Mouse (Mus musculus): ENCODE results near the gene Timm22. TPM values are rescaled to one million over a fixed set of nuclear protein-coding genes. Genes with fewer than 3 reads are reported as not detected.

The Timm22 gene
- total RNA-seq, 4 experiments from 2014 or later, result 32.9 to 54.5 (median 39.9) TPM

DNA sequence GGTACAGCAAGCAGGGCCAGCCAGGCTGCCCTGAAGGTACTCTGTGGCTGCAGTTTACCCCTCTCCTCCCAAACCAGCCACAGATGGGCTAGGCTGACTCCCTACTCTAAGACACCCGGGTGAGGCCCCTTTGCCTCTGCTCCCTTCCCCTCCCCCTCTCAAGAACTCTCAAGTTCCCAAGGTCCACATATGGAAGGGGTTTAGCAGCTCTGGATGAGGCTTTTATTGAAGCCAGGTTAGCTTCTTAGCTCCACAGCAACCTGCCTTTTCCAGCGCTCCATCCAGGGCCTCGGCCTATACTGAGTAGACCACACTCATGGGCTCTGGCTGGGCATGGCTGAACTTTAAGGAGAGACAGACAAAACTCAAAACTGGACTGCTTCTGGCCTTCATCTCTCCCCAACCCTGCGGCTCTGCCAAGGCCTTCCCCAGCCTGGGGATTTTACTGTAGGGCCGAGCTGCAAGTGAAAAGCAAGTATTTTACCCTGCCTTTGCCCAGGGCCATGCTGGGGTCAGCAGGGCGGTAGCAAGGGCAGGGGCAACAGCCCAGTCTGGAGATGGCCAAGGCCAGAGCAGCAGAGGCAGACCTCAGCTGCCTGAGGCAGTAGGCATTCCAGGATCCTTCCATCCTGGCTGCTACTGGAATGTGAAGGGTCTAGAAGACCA, 23.3 kb downstream of the Timm22 start:
- DNase-seq (ENCODE audit: low spot score), result no peak

DNA sequence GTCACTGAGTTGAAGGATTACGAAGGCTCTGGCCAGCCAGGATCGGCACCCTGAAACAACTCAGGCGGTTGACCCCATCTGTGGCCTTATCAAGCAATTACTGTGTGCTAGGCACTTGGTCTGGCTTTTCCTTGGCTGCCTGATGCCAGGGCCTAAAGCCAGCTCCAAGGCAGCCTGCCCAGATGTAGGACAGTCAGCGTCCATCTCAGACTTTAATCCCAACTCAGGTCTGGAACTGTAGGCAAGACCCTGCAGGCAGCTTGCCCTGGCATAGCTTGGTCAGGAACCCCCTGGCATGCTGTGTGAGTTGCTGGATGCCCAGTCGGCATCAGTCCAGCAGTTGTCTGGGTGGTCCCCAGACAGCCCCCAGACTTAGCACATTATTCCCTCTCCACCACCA, 29.3 kb downstream of the Timm22 start:
- DNase-seq (ENCODE audit: low spot score), result no peak

DNA sequence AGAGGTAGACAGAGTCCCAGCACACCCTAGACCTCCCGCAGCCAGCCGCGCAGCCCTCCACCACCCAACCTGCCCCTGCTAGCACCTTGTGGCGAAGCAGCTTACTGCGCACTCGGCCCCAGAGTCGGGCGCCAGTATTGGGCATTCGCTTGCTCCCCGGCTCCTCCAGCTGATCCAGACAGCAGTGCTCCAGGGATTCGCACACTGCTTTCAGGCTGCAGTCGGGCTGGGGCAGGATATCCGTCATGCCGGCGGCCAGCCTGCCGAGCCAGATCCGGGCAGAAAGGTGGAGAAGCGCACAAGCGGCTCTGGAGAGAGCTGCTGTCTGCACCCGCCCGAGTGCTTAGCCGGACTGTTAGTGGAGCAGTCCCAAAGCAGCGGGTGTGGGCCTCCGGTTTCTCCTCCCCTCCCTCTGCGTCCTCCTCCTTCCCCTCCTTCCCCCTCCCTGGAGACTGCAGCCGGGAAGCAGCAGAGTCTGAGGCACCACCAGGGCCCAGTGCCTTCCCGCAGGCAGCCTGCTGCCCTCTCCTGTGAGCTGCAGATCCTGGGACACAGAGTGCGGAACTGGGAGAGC, 30.2 kb downstream of the Timm22 start:
- DNase-seq (ENCODE audit: low spot score), result peak; percentile 63

DNA sequence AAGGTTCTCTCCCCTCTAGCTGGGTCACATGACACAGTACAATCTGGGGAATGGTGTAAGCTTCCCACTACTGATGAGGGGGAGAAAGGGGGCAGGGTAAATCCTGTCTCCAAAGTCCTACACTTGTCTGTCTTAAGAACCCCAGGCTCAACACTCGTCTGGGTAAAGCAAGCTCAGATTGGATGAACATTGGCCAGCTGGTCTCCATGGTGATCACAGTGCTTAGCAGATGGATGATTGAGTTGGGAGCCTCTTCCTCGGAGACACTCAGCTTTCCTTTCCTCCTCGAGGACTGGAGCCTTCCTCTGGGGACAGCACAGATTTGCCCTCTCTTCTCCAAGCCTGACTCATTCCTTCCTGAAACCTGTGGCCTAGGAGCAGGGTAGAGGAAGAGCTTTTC, 32.9 kb downstream of the Timm22 start:
- no peak for DNase-seq (ENCODE audit: low spot score)

DNA sequence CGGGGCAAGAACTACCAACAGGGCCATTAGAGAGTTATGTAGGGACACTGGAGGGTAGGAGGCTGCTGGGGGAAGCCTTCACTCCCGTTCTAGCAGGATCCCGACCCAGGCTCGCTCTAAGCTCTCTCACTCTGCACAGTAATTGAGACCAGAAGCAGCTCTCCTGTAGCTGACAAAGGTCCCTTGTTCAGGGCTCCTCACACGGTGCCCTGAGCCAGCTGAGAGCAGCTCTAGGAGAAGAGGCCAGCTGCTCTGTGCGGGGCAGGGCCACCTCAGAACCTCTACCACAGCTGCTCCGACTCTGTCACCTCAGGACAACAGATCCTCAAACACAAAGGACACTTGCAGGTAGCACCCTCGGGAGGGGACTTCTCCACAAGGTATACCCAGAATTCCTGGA, 38.7 kb downstream of the Timm22 start:
- no peak for DNase-seq (ENCODE audit: low spot score)

DNA sequence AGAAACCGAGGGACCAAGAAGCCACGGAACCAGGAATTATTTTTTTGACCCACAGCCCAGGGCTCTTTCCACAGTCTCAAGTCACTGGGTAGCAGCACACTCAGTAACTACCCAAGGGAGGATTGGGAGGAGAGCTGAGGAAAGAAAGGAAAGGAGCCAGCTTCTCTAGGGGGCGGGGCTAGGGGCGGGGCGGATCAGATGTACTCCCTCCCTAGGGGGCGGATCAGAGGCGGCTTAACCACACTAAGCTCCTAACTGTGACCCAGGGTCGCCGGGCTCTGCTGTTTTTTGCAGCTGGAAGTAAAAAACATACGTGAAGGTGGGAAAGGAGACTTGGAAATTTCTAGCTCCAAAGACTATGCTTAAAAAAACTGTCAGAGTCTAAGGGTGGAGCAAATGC, 39.5 kb downstream of the Timm22 start:
- no peak for DNase-seq (ENCODE audit: low spot score)

DNA sequence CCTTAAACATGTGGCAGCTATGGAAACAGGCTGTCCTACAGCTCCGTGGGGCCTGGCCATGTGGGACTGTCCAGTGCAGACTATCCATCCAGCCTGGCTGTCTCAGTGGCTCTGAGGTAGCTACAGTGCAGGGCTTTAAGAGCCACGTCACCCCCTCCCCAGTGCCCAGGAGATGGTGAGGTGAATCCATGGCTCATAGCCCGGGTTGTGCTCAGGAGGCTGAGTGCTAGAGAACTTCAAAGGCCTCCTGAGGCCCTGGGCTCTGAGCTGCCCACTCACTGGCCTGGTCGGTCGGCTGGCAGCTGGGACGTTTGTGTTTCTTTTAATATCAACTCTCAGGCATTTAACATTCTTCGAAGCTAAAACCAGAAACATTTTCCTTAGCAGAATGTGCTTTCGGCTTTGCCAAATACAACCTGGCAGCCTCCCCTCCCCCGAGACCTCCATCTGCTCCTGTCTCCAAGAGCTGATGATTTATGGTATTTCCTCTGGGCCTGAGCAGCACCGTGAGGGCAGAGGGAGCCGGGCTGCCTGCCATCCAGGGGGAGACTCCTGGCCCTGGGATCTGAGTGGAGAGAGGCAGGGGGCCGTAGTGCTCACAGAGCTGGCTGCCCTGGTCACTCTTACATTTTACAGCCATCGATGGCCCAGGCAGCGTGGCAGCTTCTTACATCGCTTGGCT, 42.9 kb downstream of the Timm22 start:
- DNase-seq (ENCODE audit: low spot score), result peak; percentile 32

DNA sequence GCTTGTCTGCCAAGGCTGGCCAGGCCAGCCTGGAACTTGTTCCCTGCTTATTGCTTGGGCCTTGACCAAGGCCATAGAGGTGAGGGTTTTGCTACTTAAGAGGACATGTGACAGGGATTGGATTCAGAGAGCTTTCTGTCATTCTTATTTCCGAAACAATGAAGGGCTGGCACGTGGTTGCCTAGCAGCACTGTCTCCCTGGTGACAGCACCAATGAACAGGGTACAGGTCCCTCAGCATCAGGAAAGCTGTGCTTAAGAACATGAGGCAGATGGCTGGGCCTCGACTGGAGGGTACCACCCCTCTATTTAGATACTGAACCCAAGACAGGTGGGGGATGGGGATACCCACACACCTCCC, 43.4 kb downstream of the Timm22 start:
- no peak for DNase-seq (ENCODE audit: low spot score)

DNA sequence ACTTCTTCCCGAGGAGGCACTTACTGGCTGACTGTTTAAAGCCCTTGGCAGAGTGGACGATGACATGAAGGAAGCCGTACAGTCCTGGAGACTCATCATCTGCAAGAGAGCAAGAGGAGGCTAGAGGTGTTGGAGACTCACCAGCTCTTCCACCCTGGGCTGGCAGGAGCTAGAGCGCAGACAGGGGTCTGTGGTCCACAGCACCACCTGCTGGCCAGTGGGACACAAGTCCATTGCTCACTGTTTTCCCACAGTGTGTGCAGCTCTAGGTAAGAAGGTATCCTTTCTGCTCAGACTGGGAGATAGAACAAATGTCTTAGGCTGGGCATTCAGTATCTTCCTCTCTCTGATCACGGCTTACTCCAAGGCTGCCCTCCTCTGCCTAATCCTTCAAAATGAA, 47.7 kb downstream of the Timm22 start:
- peak; percentile 56 for DNase-seq (ENCODE audit: low spot score)

DNA sequence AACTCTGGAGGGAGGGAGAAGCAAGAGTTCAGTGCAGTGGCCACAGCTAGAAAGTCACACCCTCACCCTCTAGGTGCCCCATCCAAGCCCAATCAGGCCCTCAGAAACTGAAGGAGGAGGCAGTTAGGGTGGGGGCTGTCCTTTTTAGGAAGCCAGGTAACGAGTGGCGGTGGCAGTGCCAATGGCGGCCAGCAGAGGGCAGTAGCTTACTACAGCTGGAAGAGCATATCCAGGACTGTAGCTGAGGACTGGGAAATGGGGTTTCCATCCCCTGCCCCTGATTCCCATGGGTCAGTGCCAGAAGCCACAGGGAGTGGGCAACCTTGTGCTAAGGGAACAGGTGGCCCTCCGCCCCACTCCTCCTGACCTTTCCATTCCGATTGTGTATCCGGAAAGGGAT, 49.5 kb downstream of the Timm22 start:
- peak; percentile 86 for DNase-seq (ENCODE audit: low spot score)

DNA sequence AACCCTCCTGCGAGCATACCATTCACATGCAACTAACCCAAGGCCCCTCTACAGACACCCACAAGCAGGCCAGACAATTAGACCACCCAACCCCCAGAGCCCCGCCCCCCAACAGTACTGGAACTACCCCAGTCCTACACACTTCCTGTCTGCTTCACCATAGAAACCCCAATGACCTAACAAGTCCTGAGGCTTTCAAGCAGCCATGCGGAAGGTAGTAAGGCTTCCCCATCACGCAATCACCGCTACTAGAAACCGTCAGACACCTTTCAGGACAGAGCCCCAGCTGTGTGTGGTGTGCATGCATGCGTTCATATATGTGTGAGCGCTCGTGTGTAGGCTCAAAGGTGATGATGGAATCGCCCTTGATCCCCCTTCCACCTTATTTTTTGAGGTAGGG, 50.1 kb downstream of the Timm22 start:
- no peak for DNase-seq (ENCODE audit: low spot score)

DNA sequence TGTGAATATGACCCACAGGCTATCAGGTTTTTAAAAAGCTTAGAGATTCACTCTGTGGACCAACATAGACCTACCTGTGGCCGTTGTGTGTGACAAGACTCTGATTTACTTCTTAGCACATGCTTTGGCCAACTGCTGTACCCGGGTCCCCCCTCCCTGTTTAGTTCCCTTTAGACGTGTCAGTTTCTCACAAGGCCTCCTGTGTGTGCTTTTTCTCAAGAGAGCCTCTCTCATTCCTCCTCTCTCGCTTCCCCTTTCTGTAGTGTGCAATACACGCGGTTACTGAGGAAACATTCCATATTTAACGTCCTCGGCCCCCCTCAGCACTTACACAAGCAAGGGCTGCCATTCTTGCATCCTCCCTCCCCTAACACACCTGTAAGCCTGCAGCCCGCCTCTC, 52.0 kb downstream of the Timm22 start:
- no peak for DNase-seq (ENCODE audit: low spot score)

DNA sequence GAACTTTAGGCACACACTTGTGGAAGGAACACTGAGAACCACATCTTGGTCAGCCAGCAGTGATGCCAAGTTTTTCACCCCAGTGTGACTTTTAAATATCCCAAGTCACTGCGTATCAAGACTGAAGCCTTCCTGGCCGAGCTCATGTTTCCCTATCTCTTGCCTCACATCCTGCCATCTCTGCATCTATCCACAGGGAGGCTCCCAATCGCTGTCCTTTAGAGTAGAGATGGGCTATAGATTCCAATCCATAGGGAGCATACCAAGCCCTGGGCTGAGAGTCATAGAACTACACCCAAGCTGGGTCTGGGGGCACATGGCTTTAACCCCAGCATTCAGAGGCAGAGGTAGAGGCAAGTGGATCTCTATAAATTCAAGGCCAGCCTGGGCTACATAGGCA, 52.7 kb downstream of the Timm22 start:
- DNase-seq (ENCODE audit: low spot score), result no peak

DNA sequence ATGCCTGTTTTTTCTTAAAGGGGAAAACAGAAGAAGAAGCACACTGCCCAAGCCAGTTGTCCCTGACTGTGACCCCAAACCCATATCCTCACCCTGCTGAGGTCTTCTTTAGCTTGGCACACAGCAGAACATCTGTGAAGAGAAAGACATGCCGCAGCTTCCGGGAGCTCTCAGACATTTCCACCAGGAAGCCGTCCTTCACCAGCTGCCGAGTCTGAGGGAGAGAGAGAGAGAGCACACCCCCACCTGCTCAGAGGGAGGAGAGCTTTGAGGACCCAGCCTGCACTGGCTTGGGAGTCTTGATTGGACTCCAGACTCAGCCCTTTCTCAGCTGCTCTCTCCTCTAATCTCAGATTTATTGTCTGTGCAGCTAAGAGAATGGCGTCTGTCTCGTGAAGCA, 54.4 kb downstream of the Timm22 start:
- DNase-seq (ENCODE audit: low spot score), result no peak

DNA sequence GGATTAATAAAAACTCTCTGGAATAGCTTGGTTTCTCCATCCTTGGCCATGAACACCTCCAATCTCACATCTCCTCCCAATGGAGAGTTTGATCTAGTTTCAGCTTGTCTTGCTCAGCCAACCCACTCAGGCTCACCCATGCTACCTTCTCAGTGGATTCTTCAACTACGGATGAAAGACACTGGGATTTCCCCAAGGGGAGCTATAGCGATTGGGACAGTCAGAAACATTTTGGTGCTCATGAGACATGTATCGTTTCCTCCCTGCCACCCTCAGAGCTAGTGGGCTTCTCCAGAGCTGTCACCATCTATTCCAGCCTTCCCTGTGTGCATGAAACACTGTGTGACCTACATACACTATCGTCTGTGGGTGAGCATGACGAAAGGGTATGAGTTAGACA, 54.9 kb downstream of the Timm22 start:
- no peak for DNase-seq (ENCODE audit: low spot score)

DNA sequence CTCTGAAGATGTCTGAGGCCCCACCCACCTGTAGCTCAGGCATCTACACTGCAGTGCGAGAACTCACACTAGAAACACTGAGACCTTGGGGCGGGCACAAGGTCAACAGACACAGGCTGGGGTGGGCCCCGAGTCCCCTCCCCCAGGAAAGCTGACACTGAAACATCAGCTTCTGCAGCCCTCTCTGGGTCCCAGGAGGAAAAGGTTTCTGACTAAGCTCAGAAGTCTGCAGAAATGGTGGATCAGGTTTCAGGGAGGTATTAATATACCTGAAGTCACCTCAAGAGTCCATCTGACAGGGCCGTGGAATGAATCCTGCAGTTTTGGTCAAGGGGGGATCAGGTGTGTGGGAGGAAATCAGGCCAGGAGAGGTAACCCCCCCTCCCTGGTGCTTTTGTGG, 59.1 kb downstream of the Timm22 start:
- no peak for DNase-seq (ENCODE audit: low spot score)

Other genes starting within 250 kb of the Timm22 start
- gene Vps53, start 227.3 kb upstream of the Timm22 start, total RNA-seq (2022), result 10 to 100 TPM; 27.2 to 29.9 (median 29.5) TPM
- gene Fam57a, start 227.3 kb upstream of the Timm22 start, total RNA-seq (2022), result 1 to 10 TPM; 2.0 to 3.0 (median 2.5) TPM
- gene Dbil5, start 189.3 kb upstream of the Timm22 start, total RNA-seq (2022), result under 1 TPM in 3 of 4 experiments, not detected in 1; 0.50 to 0.68 (median 0.60) TPM
- gene Gemin4, start 189.3 kb upstream of the Timm22 start, total RNA-seq (2022), result 1 to 10 TPM; 2.5 to 4.6 (median 3.7) TPM
- gene Mrm3, start 163.2 kb upstream of the Timm22 start, total RNA-seq (2022), result 10 to 100 TPM; 23.7 to 28.3 (median 26.3) TPM
- gene Glod4, start 163.2 kb upstream of the Timm22 start, total RNA-seq (2022), result 10 to 100 TPM; 38.8 to 46.4 (median 43.1) TPM
- gene Nxn, start 7.8 kb upstream of the Timm22 start, total RNA-seq (2022), result 10 to 100 TPM in 3 of 4 experiments, 1 to 10 TPM in 1; 9.8 to 13.0 (median 11.0) TPM
- gene Abr, start 215.4 kb downstream of the Timm22 start, total RNA-seq (2022), result 10 to 100 TPM; 21.9 to 28.6 (median 25.0) TPM

Measured in heart, adult 8-10 months (tissue).